Mouse (Mus musculus) adrenal gland, adult (tissue): ENCODE measurements around the gene Dus2.
"Not testable (repeated sequence)": the region's sequence is repeated elsewhere in the genome, so short reads cannot be mapped to it uniquely, and the experiment has no call there.

Experiments
- DNase-seq, 2 experiments: peaks; one replicate each; pipeline ENCODE4 v3.0.0; 2022 to 2023; ENCODE audit warnings: low spot score in 1 of 2; ENCODE audit not compliant: inconsistent age in 2 of 2

The Dus2 gene

DNA sequence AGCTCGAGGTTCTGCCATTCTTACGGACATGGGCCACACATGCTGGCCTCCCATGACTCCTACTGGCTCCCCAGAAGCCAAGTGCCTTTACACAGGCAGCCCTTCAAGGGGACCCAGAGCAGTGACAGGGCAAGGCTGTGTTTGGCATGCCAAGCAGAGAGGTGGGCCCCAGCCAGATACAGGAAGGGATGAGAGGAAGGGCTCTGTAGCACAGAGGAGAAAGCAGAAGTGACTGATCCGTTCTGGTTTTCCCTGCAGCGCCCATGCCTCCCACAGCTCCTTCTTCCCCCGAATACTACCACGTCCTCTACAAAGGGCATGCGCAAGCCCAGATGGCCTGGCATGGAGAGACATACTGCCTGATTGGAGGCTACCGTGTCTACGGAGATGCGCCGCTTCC, 7.7 kb upstream of the Dus2 start:
- DNase-seq: peak in 1 of 2 experiments; percentile 16

DNA sequence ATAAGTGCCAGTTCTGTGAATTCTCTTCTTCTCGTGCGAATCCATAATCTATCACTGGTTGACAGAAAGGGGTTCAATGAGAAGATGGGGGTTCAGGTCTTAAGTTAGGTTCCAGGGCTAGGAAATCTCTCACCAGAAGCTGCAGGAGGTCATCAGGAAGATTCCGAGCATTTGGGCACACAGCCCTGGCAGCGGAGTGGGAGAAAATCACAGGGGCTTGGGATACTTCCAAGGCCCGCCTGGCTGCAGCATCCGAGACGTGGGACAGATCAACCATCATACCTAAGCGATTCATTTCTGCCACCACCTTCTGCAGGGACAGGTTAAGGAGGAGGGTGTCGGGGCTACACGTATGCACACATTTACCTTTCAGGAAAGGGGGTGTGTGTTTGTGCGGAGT, 2.6 kb upstream of the Dus2 start:
- no peak for DNase-seq

DNA sequence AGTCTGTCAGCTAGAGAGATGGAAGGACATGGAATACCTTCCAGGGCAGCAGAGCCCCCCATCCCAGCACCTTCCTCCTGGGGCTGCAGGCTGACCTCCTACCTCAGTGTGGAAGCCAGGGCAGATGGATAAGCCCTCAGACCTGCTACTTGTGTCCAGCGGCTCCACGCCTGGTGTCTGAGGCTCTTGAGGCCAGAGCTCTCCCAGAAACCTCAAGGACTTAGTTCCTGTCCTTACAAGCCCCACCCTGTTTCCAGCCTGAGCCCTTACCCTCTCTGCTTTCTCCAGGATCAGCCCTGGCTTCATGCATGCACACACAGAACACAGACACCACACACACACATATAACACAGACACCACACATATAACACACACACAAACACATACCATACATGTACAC, 409 bp downstream of the Dus2 start:
- DNase-seq: peak in 1 of 2 experiments; percentile 32

DNA sequence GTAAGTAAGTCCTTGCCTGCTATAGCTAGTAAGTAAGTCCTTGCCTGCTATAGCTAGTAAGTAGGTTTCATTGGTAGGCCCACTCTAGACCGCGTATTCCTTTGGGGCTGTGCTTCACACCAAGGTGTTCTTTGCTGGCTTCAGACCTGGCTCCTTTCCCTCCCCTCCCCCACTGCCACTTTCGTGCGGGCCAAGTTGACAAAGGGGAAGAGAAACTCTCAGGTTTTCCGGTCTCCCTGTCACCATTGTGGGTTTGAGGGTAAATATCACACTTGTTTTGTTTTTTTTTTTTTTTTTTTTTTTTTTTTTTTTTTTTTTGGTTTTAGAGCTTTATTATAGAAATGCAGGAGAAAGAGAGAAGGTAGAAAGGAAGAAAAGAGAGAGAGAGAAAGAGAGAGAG, 1.4 kb downstream of the Dus2 start:
- DNase-seq: peak in 1 of 2 experiments; percentile 40

DNA sequence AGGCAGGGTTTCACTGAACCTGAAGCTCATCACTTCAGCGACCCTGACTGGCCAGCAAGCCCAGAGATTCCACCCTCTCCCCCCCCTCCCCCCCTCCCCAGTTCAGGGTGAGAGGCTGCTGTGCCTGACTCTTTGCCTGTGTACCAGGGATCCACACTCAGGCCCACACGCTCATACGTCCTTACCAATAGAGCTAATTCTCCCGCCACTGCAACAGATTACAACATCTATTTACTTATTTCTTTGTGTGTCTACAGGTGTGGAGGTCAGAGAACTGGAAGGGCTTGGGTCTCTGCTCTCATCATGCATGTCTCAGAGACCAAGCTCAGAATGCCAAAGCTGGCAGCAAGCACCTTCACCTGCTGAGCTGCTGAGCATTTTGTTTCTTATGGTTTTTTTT, 2.1 kb downstream of the Dus2 start:
- DNase-seq: peak in 1 of 2 experiments; percentile 12

DNA sequence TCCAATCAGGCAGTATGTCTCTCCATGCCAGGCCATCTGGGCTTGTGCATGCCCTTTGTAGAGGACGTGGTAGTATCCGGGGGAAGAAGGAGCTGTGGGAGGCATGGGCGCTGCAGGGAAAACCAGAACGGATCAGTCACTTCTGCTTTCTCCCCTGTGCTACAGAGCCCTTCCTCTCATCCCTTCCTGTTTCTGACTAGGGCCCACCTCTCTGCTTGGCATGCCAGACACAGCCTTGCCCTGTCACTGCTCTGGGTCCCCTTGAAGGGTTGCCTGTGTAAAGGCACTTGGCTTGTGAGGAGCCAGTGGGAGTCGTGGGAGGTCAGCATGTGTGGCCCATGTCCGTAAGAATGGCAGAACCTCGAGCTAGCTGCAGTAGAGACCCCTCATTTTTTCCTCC, 5.2 kb downstream of the Dus2 start:
- DNase-seq: peak in 1 of 2 experiments; percentile 37

DNA sequence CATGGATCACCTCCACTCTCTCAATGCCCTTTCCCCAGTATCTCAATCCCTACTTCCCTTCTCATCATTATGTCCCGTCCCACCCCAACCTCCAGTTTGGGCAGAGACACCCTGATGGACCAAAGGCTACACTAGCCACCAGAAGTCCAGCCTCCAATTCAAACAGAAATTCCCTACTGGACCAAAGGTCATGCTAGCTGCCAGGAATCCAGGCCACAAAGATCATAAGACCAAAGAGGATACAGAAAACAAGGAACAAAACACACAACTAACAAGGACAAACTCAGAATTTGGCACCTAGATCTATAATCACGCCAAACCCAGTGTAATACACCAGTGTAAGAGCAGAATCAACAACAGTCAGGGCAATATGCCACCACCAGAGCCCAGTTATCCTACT, 7.8 kb downstream of the Dus2 start:
- DNase-seq: peak in 1 of 2 experiments; percentile 42

DNA sequence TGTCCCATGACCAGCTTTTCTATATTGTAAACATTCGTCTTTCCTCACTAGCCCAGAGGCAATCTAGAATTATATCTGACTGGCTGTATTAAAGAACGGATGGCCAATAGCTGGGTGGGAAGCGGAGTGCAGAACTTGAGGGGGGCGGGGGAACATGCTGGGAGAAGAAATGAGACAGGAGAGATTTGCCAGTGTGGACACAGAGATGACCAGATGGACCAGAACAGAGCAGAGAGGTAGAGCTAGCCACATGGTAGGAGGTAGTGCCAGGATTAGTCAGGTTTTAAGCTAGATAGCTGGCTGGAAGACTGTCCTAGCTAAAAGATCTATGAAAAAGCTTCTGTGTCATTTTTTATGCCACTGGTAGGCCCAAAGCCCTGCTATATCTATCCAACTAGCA, 10.8 kb downstream of the Dus2 start:
- no peak for DNase-seq

DNA sequence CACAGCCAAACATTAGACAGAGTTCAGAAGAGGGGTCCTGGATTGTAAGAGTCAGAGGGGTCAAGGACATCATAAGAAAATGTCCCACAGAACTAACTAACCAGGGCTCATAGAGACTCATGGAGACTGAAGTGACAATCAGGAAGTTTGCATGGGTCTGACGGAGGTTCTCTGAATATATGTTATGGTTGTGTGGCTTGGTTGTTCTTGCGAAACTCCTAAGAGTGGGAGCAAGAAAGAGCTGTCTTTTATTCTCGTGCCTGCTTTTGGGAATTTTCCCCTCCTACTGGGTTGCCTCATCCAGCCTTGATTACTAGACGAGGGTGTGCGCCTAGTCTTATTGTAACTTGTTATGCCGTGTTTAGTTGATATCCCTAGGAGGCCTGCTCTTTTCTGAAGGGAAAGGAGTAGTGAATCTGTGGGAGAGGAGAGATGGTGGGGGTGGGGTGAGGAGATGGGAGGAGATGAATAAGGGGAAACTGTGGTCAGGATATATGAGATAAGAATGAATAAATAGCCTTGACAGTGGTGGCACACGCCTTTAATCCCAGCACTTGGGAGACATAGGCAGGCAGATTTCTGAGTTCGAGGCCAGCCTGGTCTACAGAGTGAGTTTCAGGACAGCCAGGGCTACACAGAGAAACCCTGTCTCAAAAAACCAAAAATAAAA, 13.5 kb downstream of the Dus2 start:
- DNase-seq: peak in 1 of 2 experiments; percentile 30

DNA sequence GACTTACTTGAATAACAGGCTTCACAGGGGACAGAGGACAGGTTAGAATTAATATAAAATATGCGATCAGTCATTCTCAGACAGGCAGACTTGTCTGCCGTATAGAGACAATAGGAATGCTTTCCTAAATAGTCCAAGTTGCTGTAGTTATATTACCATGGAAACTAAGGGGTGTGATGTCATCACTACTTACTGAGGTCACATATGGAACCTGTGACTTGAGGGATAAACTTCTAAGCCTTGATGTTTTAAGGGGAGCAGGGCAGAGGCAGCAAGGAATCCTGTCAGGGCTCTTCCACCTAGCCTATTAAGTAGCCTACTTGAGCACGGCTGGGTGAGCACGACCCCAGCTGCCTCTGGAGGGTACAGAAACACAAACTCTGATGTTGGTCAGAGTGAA, 14.7 kb downstream of the Dus2 start, which contains the start of gene Dpep2nb:
Dpep2nb (minus strand) TSS at position 101 of the 400 bp plus-strand sequence.
- DNase-seq: no peak

DNA sequence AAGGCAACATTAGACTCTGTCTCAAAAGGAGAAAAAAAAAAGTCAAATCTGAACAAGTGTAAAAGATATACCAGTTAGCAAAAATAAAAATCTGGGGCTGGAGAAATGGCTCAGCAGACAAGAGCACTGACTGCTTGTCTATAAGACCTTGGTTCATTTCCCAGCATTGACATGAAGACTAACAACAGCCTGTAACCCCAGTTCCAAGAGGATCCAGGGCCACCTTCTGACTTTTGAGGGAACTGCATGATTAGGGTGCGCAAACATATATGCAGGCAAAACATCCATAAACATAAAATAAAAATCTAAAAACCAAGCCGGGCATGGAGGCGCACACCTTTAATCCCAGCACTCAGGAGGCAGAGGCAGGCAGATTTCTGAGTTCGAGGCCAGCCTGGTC, 15.3 kb downstream of the Dus2 start:
- DNase-seq: peak in 1 of 2 experiments; percentile 39

DNA sequence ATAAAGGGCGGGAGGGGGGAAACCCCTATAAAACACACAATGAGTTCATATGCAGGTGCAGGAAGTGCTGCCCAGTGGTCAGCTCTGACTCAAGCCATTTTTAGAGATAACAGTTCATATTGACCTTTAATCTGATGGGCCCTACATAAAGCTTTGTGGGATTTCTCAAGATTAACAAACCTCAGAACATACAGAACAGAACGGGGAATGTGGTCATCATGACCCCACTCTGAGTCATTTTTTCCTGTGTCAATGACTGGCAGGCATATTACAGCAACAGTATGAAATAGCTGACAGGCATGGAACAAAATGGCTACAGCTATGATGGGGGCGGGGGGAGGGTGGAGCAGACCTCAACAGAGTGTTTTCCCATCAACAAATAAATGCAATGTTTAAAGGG, 16.0 kb downstream of the Dus2 start:
- DNase-seq: peak; percentile 22 to 56

DNA sequence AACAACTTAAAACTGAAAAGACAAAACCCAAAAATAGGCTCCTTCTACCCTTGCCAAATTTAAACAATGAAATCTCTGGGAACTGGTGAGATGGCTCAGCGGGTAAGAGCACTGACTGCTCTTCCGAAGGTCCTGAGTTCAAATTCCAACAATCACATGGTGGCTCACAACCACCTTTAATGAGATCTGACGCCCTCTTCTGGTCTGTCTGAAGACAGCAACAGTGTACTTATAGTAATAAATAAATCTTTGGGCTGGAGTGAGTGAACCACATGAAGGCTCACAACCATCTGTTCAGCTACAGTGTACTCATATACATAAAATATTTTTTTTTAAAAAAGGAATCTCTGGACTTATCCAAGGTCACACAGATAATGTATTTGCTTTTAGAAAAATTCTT, 16.8 kb downstream of the Dus2 start:
- DNase-seq: not testable (repeated sequence)

DNA sequence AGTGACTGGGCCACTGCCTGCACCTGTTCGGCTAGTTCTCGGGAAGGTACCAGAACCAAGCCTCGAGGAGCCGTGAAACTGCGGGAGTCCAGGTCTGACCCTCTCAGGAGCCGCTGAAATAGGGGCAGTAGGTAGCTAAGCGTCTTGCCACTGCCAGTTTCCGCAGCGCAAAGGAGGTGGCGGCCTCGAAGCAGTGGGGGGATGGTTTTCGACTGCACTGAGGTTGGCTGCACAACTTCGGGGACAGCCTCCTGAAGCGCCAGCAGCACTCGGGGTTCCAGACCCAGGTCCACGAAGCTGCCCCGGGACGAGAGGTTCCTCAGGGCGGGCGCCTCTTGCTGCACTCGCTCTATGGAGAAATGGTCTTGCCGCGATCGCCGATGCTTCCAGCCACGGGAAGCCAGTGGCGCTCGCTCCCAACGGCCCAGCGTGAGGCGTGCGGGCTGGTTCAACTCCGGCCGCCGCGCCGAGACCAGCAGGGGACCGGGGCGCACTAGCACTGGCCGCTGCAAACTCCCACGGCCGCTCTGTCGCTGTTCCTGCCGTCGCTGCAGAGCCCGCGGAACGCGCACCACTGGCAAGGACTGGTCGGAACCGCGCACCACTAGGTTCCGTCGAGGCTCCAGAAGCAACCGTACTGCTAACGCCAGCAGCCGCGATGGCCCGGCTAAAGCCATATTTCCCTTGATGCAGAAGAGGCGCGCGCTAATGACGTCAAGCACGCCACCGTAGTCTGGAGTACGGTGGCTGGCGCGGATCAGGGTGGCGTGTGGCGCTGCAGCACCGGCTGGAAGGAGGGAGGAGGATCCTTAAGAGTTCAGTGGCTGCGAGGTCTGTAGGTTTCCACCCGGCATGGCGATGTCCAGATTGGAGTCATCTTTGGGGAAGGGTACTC, 19.9 kb downstream of the Dus2 start:
- peak; percentile 93 to 97 for DNase-seq

DNA sequence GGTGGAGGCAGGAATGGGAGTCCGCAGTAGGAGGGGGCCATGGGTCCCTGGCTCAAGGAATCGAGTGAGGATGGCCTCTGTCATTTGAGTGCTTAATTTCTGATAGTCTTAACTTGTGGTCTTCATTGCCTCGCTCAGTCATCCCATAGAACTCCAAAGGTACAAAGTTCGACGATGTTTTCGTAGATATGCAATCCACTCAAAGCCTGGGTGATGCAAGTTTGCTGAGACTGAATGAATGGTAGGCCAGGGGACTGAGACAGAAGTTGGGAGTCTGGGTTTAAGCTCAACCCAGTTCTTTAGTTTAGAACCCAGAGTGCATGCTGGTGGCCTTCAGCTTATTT, 20.5 kb downstream of the Dus2 start, which contains the start of gene Ddx28:
Ddx28 (minus strand) TSS at position 240 of the 344 bp plus-strand sequence.
- DNase-seq: no peak

DNA sequence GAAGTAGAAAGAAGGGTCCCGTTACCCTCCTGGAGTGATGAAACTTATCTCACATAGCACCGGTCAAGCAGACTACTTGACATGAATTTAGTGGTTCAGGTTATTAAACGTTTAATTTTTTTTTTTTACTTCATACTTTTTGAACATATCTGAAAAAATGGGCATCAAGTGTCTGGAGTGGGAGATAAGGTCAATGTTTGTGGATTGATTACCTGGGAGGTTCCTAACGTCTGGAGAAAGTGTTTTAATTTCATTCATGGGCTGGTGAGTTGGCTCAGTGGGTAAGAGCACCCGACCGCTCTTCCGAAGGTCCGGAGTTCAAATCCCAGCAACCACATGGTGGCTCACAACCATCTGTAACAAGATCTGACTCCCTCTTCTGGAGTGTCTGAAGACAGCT, 21.1 kb downstream of the Dus2 start:
- DNase-seq: not testable (repeated sequence)

DNA sequence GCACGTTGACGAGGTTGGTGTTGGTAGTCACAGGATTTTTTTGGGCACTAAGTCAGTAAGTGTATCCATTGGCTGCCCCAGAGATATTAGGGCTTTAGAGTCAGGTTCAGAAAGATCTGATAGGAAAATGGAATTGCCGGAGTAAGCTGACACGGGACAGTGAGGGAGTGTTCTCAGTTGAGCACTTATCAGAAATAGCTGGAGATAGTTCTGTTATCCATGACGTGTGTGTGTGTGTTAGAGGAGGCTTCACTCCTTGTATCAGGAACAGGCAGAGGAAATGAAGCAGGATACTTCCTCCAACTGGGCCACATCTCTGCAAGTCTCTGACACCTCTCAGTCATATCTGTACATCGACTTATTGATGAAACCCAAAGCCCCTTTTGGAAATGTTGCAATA, 25.1 kb downstream of the Dus2 start:
- DNase-seq: no peak

DNA sequence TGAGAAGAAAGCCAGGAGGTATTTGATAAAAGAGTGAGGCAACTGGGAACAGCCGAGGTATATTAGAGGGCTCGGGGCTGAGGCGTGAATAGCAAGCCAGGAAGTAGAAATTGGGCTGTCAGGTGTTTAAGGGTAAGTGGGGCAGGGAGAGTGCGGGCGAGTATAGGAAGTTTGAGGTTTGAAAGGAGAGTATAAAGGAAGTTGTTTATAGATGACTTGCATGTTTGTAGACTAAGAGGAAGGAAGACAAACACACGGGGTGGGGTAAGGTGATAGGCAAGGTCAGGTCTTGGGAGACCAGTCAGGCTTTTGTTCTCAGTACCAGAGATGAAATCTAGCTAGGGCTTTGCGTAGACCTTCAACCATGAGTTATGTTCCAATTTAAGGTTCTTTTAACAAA, 26.0 kb downstream of the Dus2 start:
- DNase-seq: no peak

DNA sequence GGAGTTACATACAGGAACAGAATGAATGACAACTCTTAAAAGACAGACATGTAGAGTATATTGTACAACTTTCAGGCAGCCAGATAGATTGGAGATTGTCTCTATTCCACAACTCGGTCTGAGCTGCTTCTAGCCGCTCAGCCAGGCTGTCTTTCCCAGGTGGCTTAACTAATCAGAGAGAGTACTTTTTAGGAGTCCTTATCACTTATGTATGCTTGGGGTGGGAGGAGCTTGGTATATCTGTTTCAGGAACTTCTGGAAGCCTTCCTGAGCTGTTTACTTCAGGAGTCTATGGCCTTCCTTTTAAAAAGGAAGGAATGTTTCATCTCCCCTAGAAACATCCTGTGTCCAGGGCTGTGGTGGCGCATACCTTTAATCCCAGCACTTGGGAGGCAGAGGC, 26.9 kb downstream of the Dus2 start:
- no peak for DNase-seq

DNA sequence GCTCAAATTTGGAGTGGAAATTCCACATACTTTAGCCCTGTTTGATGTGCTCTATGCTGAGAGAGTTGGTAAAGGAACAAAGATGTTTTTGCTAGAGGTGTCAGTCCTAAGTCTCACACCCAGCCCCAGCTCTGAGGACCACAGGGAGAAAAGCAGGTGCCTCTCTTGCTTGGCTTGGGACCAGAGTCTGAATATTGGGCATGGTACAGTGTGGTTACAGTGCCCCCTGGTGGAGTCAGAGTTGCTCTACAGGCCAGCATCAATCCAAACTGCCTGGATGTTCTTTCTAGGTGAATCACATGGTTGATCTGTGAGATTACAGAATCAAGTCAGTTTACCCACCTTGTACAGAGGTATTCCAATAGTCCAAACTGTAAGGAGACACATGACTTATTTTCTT, 31.3 kb downstream of the Dus2 start:
- DNase-seq: peak; percentile 66 to 93

DNA sequence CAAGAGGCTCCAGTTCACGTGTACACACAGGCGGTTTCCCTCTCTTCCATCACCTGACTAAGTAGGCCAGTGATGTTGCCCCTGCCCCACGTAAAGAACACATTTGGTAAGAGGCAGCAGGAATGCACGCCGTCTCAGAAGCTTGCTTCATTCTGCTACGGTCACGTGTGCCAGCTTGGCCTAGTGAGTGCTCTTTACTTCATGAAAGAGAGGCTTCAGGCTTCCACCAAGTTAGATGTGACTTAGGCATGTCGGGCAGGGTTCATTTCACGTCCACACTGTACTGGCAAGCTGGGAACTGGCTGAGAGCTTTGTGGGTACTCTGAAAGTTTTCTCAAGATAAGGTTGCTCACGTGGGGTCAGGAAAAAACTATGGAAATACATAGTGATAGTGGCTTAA, 47.6 kb downstream of the Dus2 start:
- no peak for DNase-seq

DNA sequence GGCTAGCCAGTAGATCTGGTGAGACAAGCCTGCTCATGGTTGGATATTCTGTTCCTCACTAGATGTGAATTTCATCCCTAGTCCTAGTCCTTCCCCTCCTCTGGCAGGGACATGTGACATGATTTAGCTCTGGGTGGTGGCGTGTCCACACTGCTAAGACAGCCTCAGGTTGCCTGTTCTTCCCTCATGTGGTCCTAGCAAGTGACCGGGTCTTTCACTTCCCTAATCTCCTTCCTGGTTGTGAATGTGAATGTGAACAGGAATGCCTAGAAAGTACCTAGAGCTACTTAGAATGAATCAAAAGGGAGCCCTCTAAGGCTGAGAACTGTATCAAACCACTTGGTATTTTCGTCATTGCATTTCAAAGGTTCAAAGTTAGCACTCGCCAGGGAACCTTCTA, 48.5 kb downstream of the Dus2 start:
- no peak for DNase-seq
